Mouse (Mus musculus) ES-E14 (cell line): ENCODE measurements at regions not wholly inside any gene's neighbourhood (a gene's known extent, or its start where the extent isn't known, plus 50 kb on each side); places are given as distances from the start of the nearest gene placed in this dataset.

Source experiments
- CHD2 ChIP-seq: IDR thresholded peaks from 2 replicates; pipeline ENCODE4 v1.6.1; 2014; ENCODE audit warnings: mild to moderate bottlenecking, low read depth, low read length, inconsistent platforms
- HCFC1 ChIP-seq: IDR thresholded peaks from 2 replicates; pipeline ENCODE4 v1.6.1; 2012; ENCODE audit warnings: low read length, inconsistent platforms, borderline replicate concordance; ENCODE audit not compliant: insufficient read depth
- MAFK ChIP-seq: IDR thresholded peaks from 2 replicates; pipeline ENCODE4 v1.6.1; 2014; ENCODE audit warnings: mild to moderate bottlenecking, low read depth, low read length, inconsistent platforms; ENCODE audit not compliant: insufficient read depth
- ZNF384 ChIP-seq: IDR thresholded peaks from 2 replicates; pipeline ENCODE4 v1.6.1; 2012; ENCODE audit warnings: low read depth, low read length, inconsistent platforms

DNA sequence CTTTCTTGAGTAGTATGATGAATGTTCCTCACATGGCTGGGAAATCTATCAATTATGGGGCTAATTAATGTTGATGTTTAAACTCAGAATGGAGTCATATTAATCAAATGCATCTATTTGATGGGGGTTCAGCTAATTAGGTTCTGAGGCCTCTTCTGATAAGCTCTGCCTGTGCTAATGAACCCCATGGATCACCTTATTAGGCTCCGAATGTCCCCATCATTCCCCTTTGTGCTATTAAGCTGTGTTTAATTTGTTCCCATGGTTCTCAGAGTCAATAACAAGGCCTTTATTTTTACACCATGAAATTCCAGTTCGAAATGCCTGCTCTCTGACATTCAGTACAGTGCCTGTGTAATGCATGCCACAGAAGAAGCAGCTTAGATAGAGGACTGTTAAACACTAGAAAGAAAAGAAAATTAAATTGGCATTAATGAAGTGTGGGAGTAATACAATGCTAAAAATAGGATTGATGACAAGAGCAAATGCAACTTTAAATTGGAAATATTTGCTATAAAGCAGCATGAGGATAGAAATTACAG lies 91.0 kb downstream of the Edem1 start:
- TF ChIP-seq CHD2 (no peak), HCFC1 (no peak), ZNF384 (no peak), MAFK (no peak)
